Mouse (Mus musculus) erythroblast, adult 5-6 weeks (primary cell): ENCODE results near the gene Ick. TPM values are rescaled to one million over a fixed set of nuclear protein-coding genes. Genes with fewer than 3 reads are reported as not detected.

Experiments used
- ATAC-seq: replicated peaks from 2 replicates; pipeline ENCODE4 v1.8.0; 2016; ENCODE audit warnings: moderate number of reproducible peaks, mild to moderate bottlenecking, moderate TSS enrichment, inconsistent platforms; ENCODE audit not compliant: poor library complexity, low FRiP score, severe bottlenecking
- total RNA-seq, 2 experiments: library from RNA; stranded (forward) in 1 of 2; stranded (reverse) in 1 of 2; fragments of 150-400 nt in 1 of 2; fragments of 200-764, 138-1000 nt in 1 of 2; gene quantifications; 2 replicates each; pipeline versions ENCODE4 v1.2.3 to v1.2.4; 2015 to 2017; ENCODE audit warnings: low replicate concordance in 2 of 2

Gene Ick
- total RNA-seq, 2 experiments from 2014 or later = 5.4 to 9.5 TPM

GRCm38 (mm10) chr9:78101431-78101830 lies 7.6 kb upstream of the Ick start:
- ATAC-seq = no peak

DNA sequence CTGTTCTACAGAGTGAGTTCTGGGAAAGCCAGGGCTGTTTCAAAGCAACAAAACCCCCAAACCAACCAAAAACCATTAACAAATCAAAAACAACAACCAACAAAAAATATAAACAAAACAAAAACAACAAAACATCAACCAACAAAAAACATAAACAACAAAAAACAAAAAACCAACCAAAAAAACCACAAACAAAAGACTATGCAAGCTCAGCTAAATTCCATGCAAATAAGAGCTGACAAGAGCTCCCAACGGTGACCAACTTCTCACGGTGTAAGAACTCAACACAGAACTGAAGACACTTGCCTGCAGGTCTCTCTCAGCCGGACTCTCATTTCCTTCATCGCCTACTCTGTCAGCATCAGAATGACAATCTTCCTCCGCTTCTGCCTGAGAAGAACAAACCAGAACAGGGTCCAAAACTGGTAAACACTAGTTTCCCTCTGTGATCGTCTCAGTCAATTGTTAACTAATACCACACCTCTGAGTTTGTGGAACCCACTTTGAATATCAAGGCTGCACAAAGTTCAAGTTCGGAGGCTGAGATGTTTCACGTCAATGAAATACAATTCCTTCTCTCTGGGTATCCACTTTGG lies 4.9 kb upstream of the Ick start:
- ATAC-seq = no peak

- peak; percentile 62 for ATAC-seq
Observed at GRCm38 (mm10) chr9:78104973-78105372, 4.0 kb upstream of the Ick start.

DNA sequence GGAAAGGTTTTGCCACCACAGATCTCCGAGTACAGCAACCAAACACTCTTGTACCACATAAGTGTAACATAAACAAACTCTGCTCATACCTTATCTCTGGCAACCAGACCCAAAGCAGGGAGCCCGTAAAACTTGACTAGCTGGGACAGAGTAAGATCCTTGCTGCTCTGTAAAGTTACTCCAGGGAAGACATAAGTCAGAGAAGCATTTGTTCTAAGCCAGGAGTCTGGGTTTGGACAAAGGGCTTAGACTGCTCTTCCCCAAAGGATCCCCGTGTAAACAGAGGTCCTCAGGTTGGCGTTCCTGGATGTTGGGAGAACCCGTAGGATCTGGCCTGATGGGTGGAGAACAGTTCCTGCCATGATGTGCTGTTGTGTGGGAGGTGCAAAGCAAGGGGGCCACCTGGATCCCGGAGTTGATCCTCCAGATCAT lies 3.5 kb upstream of the Ick start:
- ATAC-seq = peak; percentile 68

DNA sequence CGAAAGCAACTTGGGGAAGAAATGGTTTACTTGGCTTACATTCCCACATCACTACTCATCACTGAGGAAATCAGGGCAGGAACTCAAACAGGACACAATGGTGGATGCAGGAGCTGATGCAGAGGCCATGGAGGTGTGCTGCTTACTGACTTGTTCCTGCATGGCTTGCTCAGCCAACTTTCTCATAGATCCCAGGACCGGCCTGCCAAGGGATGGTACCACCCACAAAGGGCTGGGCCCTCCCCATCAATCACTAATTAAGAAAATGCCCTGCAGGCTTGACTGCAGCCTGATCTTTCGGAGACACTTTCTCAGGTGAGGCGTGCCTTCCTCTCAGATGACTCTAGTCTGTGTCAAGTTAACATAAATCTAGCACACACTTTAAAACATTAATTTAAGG lies 2.2 kb upstream of the Ick start:
- peak; percentile 8; the same call in 1 of the 2 replicates for ATAC-seq

DNA sequence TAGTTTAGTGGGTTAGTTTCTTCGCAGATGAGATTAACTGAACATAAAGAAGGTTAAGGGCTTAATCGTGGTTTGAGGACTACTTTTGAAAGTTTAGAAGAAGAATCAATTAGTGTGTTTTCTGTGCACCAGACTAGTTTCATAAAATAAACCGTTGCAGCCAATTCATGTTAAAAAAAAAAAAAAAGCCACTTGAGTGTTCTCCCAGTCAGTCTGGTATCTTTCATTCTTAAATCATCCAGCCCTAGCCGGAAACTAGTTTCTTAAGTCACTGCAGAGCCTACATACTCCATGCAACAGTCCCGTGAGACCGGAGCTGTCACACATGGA lies 1.4 kb upstream of the Ick start:
- no peak for ATAC-seq

- ATAC-seq = peak; percentile 42
Observed at GRCm38 (mm10) chr9:78107912-78108795, 838 bp upstream of the Ick start.

GRCm38 (mm10) chr9:78109656-78110055 lies 664 bp downstream of the Ick start:
- no peak for ATAC-seq

GRCm38 (mm10) chr9:78111456-78111855 lies 2.5 kb downstream of the Ick start:
- ATAC-seq = no peak

DNA sequence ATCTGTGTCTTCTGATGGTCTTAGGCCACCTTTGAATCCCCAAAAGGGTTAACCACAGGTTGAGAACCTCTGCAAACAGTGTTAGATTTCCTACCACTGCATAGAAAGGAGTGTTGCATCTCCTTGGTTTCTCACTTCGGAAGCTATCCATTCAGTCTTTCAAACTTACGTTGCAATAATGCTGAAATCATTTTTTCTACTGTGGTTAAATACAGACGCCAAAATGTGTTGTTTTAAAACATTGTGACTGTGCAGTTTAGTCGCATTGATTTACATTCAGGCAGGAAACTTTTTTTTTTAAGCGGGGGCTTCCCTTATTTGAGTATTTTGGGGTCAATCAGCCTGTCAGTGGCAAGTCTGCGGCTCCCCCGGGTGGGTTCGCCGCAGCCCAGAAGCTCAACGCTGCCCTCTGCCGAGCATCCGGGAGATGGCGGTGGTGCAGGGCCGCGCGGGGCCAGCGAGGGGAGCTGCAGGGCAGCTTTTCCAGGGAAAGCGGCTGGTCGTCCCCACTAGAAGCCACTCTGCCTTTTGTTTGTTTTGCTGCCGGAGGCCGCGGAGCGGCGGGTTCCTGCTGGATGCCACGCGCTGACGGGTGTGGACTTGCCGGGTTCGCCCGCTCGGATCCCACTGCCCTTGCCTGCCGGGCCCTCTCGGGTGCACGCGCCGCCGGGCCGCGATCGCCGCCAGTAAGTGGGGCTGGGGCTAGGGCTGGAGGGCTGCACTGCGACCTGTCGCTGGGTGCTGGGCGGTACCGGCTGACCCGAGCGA lies 4.0 kb downstream of the Ick start:
- ATAC-seq = peak; percentile 81

DNA sequence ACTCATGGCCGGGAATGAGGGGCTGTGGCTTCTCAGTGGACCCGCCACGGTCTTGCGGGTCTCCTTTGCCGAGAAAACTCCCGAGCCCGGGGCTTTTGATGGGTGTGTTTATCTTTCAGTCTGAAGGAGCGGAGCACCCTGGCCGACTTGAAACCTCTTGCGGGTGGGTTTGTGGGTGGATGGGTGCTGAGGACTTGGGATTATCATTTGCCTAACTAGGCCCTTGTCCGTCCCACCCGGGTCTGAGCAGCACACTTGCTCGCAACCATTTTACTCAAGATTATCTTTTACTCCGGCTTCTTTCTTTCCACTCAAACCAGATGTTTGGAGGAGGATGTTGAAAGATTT lies 4.5 kb downstream of the Ick start:
- ATAC-seq = no peak

DNA sequence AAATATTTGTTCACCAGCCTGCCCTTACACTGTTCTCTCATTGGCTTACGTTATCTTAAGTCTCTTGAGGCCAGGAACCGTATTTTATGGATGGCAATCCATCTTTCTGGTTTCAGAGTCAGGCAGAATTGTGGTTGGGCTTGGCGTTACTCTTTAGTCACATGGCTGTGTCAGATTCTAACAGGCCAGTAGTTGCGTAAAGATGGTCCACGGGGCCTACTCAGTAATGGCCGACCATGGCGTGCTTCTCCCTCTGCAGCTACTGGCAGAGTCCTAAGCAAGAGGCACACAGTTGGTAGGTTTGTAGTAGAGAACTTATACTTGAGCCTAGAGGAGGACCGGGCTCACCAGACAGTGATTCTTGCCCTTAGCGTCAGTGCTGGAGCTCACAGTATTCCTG lies 6.8 kb downstream of the Ick start:
- ATAC-seq = no peak

DNA sequence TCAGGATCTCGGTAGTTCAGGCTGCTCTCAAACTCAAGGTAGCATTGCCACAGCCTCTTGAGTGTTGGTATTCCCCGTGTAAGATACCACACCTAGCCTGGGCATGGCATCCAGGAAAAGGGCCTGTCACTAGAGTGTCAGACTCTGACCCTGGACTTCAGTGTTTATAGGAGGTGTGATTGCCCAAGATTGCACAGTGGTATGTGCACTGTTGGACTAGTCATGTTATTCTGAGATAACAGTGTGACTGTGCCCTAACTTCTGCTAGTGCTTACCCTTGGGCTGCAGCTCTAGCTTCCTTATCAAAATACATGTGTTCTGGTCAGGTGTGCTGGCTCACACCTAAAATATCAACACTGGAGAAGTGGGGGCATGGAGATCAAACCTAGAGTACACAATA lies 8.7 kb downstream of the Ick start:
- ATAC-seq = no peak

DNA sequence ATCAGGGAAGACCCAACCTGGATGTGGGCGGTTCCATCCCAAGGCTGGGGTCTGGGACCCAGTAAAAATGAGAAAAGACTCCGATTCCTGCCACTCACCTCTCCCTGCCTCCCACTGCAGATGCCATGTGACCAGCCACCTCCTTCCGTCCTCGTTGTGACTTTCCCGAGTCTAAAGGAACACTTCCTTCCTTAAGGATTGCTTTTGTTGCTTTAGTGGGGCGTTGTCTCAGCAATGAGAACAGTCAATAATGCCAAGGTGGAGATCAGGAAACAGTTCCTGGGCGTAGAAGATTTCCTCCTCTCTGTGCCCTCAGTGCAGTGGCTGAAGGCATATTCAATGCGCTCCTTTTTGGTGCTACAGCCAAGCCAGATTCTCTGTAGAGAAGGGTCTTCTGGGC lies 12.4 kb downstream of the Ick start:
- ATAC-seq = no peak

- ATAC-seq = no peak
Observed at GRCm38 (mm10) chr9:78121985-78122384, 13.0 kb downstream of the Ick start.

GRCm38 (mm10) chr9:78122939-78123712 lies 14.1 kb downstream of the Ick start:
- ATAC-seq = no peak

- 0 out of 2 replicates have a peak, but pooled peaks have one; percentile 19 for ATAC-seq
Observed at GRCm38 (mm10) chr9:78124297-78124696, 15.3 kb downstream of the Ick start.

DNA sequence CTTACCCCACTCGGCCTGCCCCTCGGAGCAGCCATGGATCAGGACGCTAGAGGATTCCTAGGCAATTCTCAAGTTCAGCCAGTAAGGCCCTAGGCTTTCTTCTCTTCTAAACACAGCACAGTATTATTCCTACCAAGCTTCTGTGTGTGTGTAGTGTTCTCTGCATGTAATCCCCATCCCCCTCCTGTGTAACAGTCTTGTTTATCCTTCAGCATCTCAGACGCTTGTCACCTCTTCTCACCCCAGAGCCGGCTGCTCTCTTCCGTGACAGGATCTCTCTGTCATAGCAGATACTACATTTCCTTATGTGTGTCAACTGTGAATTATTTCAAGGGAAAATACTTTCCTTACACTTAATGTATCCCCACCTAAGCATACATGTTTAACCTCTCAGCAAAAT lies 17.0 kb downstream of the Ick start:
- ATAC-seq = no peak

- ATAC-seq = no peak
Observed at GRCm38 (mm10) chr9:78126643-78127042, 17.7 kb downstream of the Ick start.

DNA sequence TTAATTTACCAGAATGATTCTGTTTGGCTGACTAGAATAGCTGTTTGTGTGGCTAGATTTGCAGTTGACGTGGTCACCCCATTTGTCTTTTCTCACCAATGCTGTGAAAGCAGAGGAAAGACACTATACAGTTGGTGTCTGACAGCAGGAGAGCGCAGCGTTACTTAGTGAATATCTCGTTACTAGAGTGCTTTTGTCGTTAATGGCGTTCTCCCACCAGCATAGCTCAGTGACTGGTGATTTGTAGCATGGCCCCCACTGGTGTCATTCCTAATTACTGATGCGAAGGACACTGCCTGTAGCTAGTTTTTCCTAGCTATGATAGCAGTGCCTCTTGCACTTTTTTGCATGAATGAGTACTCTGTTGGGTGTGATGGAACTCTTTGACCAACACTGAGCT lies 26.7 kb downstream of the Ick start:
- ATAC-seq = no peak
